Mouse (Mus musculus) layer of hippocampus, postnatal 14 days (tissue): ENCODE measurements around the gene Stk11. TPM values are rescaled to one million over a fixed set of nuclear protein-coding genes. Genes with fewer than 3 reads are reported as not detected.
"Not testable (repeated sequence)": the region's sequence is repeated elsewhere in the genome, so short reads cannot be mapped to it uniquely, and the experiment has no call there.

Experiments
- DNase-seq, 2 experiments: peaks; one replicate each; pipeline ENCODE4 v3.0.0; 2021 to 2022; ENCODE audit warnings: low spot score in 2 of 2, mixed read lengths in 1 of 2
- total RNA-seq, 2 experiments: library from RNA; stranded (reverse); gene quantifications; 2 replicates each; pipeline ENCODE4 v1.2.3; 2021

The Stk11 gene
- total RNA-seq, 2 experiments from 2014 or later = 89.2 to 90.7 TPM

DNA sequence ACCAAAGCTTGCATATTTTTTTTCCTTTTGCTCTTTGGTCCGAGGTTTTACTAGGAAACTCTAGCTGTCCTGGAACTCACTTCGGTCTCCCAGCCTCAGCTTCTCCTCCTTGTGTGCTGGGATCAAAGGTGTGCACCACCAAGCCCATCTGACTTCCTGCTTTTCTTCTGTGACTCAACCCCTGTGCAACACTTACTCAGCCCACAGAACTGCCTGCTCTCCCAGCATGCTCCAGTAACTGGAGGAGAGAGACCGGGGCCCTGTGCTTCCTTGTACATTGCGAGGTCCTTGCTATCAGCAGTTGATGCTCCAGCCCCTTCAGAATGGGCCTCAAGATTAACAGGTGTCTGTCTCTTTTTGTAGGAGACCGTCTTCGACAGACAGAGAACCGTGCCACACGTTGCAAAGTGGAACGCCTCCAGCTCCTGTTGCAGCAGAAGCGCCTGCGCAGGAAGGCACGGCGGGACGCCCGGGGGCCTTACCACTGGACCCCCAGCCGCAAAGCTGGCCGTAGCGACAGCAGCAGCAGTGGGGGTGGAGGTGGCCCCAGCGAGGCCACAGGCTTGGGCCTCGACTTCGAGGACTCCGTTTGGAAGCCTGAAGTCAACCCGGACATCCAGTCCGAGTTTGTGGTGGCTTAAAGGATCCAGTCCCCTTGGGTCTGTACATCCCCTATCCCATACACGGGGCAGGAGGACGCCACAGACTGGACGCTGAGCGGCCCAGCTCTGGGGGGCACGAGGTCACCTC is 40.6 kb downstream of the Stk11 start:
- DNase-seq = no peak

DNA sequence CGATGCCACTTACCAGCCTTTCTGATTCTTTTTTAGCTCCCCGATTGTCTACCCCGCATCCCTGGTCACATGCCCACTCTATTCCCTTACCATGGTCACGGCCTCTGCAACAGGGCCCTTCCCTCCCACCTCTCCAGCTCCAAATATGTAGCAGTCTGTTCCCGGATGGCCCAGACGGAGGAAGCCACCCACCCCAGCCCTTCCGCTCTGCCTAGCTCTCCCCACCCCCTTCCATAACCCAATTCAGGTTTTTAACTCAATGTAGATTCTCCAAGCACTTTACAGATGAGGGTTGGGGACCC is 41.1 kb downstream of the Stk11 start:
- DNase-seq = no peak

- DNase-seq = no peak
Observed at GRCm38 (mm10) chr10:80157141-80157929, 41.7 kb downstream of the Stk11 start.

DNA sequence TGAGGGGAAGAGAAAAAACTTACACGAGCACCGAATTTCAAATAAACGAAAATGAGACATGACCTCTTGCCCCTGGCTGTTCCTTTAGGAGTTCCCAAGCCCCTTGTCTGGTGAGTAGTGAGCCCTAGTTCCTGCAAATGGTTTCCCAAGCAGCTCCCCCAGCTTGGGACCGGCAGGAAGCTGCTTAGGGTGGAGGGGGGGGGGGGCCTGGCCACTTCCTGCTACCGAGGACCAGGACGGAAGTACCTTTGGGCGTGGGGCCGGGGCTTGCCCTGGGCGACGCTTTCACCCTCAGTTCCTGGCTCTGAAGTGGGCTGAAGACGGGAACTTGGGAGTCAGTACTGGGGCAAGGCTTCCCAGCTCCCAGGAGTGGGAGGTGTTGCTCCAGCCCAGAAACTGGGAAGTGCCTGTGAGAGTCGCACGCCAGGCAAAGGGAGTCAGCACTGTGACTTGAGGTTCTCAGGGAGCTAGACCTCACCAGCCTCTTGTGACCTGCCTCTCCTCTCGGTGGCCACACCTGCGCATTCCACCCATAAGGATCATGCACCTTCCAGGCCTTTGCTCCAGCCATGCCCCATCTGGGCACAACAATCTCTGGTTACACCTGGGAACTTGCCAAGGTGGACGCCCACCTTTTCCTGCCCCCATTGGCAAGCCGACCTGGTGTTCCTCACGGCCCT is 42.8 kb downstream of the Stk11 start:
- no peak for DNase-seq

DNA sequence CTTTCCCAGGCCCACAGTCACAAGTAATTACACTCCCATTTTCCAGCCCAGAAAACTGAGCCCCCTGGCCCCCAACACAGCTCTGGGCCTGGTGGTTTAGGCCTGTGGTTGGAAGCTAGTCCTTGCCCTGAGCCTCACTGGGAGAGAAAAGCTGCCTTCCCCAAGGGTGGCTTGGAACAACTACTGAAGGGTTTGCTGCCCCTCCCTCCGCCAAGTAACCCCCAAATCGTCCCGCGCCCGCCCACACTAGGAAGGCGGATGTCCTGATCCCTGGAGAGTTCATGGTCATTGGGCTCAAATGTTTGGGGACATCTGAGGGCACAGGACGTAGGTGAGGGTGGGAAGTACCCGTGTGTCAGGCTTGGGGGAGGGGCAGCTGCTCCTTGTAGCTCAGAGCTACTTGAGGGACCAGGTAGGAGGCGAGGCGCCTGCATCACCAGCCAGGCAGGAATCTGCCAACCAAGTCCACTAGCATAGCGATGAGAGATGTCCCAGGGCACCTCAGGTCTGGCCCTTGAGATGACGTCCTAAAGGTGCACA is 43.5 kb downstream of the Stk11 start:
- DNase-seq = peak in 1 of 2 experiments; percentile 66

DNA sequence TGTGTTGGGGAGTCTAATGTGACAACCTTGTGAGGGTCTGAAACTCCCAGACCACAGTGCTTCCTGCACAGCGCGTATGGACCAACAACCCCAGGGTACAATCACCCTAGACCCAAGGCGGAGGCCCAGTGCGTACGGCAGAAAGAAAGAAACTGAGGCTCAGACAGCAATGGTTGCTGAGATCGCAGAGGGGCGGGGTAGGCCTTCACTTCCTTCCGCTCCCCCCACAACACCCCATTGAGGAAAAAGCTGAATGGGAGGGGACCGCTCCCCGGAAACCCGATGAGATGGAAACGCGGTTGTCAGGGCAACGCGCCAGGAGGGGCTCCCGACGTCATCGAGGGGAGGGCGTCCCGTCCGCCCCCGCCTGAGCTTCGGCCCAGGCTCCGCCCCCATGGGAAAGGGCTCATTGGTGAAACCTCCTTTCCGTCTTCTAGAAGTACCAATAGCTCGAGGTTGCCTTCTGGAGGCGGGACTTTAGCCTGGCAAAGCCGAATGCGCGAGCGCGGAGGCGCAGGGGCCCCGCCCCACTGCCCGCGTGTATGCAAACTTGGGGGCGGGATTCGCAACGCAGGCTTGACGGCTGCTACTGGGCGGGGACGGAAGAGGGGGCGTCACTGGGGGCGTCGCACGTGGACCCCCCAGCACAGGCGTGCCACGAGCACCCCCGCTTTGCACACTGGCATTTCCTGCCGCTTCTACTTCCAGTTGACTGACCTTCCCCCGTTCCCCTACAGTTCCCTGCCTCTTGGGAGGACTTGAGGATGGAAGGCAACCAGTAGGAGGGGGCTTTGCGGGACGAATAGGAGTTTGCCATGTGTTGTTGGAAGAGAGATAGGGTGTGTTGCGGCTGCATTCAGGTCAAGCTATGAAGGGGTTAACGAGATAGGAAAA is 44.2 kb downstream of the Stk11 start:
- peak; percentile 99 for DNase-seq

- DNase-seq = no peak
Observed at GRCm38 (mm10) chr10:80160455-80161371, 45.1 kb downstream of the Stk11 start.

DNA sequence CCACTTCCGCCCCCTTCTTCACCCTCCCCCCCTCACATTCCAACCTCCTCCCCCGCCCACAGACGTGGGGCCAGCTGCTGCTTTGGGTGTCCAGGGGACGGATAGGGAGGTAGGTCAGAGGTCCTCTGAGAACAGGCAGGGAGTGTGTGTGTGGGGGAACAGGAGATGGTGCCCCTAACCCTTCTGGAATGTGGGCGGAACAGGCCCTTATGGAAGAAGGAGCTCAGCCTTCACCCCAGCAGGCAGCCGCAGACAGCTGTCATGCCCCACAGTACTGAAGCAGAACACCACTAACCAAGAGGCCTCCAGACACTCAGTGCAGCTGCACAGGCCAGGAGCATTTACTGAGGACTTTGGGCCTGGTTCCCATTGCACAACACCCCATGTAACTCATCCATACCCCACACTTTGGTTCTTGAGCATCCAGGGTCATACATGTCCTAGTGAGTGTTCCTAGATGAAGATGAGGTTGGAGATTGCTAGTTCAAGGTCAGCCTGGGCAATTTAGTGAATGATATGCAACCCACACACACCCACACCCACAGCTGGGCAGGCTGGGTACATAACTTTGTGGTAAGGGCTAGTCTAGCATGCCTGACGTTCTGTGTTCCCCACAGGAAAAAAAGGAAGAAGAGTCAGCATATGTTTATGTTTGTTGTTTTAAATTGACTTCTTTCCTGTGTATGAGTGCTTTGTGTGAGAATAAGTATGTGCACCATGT is 46.1 kb downstream of the Stk11 start:
- no peak for DNase-seq

GRCm38 (mm10) chr10:80162243-80162608 is 46.6 kb downstream of the Stk11 start:
- no peak for DNase-seq

- no peak for DNase-seq
Observed at GRCm38 (mm10) chr10:80162716-80163299, 47.2 kb downstream of the Stk11 start.

GRCm38 (mm10) chr10:80163721-80164120 is 48.1 kb downstream of the Stk11 start:
- no peak for DNase-seq

DNA sequence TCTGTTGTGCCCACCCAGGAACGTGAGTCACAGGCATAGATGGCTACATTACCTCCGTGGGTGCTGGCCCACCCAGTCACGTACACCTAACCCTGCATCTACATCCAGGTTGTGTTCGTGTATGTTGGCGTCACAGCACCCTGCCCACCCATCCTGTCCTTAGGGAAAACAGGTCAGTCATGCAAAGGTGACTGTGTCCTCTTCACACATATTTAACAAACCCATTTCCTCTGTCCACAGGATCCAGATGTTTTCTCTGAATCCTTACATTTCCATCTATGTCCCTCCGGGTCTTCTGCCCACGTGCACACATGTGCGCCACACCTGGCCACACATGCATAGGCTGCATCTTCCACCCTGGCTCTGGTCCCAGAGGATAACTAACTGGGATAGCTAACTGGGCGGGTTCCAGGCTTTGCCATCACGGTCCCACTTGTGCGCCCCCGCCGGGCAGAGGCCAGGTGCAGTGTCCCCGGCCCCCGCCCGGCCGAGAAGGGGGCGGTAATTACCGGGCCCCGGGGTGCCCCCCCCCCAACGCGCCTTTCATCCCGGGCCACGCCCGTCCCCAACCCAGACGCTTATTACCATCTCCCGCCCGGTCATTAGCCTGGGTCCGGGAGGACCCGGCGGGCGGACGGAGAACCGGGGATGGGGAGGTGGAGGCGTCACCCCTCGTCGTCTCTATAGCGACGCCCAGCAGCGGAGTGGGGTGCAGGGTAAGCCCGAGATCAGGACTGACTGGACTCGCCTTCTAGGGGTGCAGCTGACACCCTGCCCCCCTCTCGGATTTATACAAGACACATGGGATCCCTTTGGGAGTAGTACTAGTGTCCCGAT is 48.8 kb downstream of the Stk11 start:
- DNase-seq = no peak

GRCm38 (mm10) chr10:80164998-80165344 is 49.4 kb downstream of the Stk11 start:
- DNase-seq = peak; percentile 96 to 98

GRCm38 (mm10) chr10:80165392-80166128 is 50.0 kb downstream of the Stk11 start, which contains the start of gene Cirbp:
Gene Cirbp, plus strand, starts transcription at chr10:80165985.
- DNase-seq = no peak

DNA sequence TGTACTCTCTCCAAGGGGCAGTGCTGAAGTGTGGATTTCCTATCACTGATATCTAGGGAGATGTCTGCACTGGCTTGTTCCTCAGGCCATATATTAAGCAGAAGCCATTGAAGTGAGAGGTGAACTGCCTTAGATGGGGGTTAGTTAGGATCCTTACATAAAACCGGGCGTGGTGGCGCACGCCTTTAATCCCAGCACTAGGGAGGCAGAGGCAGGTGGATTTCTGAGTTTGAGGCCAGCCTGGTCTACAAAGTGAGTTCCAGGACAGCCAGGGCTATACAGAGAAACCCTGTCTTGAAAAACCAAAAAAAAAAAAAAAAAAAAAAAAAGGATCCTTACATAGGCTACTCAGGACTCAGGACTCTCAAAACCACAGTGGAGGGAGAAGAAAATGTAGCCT is 50.5 kb downstream of the Stk11 start:
- not testable (repeated sequence) for DNase-seq

GRCm38 (mm10) chr10:80167460-80168037 is 51.9 kb downstream of the Stk11 start:
- DNase-seq = peak; percentile 99
